Mouse (Mus musculus) hematopoietic stem cell, adult 5-6 weeks (primary cell): ENCODE data around the gene Setx. TPM values are rescaled to one million over a fixed set of nuclear protein-coding genes. Genes with fewer than 3 reads are reported as not detected.
"Not testable (repeated sequence)": the region's sequence is repeated elsewhere in the genome, so short reads cannot be mapped to it uniquely, and the experiment has no call there.

ENCODE experiments used
- ATAC-seq, 2 experiments: fragments of 125-278 bp in 1 of 2; replicated peaks in 1 of 2; 2 replicates each; pipeline ENCODE4 v1.8.0; 2016 to 2017; ENCODE audit warnings: inconsistent platforms in 2 of 2, mild to moderate bottlenecking in 2 of 2, moderate number of reproducible peaks in 2 of 2, low read depth in 1 of 2, moderate TSS enrichment in 1 of 2; ENCODE audit not compliant: low FRiP score in 2 of 2, poor library complexity in 2 of 2, severe bottlenecking in 2 of 2, insufficient read depth in 1 of 2, low TSS enrichment in 1 of 2
- total RNA-seq: library from RNA; stranded (forward); fragments of 172-1452, 232-1000 nt; gene quantifications from 2 replicates; pipeline ENCODE4 v1.2.3, GENCODE M21; 2017

Setx gene
- total RNA-seq: 108 and 115 TPM in 2 replicates

- no peak for ATAC-seq
Measured at GRCm38 (mm10) chr2:29123907-29124569, at the start of gene Setx. Setx (plus strand) TSS chr2:29124181.

- ATAC-seq: no peak
Measured at GRCm38 (mm10) chr2:29074676-29075075, 49.3 kb upstream of the Setx start.

DNA sequence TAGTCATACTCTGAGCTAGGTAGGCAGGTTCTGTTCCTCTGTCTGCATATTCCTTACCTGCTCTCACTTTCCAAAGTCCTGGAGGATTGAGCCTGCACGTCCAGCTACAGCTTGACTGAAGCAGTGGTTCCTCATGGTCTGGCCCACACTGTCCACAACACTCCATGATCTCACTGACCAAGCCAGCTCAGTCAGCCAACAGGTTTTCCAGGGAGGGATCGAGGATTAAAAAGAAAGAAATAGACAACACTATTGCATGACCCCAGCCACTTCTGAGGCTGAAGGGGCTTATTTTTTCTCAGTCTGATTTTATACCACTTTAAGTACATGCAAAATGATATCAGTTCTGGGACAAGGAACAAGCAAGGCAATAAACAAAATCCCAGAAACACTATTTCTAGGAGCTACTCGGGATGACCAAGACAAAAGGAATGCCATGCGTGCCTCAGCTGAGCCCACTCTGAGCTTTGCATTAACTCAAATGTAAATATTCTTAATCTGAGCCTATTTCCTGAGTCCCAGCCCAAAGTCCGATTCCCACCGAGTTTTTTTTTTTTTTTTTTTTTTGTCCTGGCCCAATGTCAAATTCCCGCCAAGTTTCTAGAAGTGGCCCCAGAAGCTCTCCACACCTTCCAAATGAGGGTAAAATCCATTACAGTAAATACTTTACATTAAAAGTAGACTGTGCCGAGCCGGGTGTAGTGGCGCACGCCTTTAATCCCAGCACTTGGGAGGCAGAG lies 48.5 kb upstream of the Setx start:
- no peak for ATAC-seq

- ATAC-seq: no peak
Measured at GRCm38 (mm10) chr2:29076226-29076625, 47.8 kb upstream of the Setx start.

DNA sequence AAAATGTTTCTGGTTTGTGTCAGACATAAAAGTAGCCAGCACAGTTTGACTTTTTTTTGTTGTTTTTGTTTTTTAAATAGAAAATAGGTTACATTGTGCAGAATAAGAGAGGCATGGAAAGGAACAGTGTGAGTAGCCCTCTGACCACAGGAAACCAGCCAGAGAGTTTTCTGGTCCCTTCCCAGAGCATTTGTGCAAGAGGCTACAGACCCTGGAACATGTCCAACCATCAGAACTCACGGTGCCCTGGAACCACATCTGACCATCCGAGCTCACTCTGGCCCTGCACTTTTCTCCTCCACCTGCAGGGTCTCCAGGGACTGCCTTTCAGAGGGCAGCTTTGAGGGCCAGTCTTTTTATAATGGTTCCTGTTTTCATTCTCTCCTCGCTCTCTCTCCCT lies 42.0 kb upstream of the Setx start:
- no peak for ATAC-seq

GRCm38 (mm10) chr2:29086026-29086425 lies 38.0 kb upstream of the Setx start:
- no peak for ATAC-seq

DNA sequence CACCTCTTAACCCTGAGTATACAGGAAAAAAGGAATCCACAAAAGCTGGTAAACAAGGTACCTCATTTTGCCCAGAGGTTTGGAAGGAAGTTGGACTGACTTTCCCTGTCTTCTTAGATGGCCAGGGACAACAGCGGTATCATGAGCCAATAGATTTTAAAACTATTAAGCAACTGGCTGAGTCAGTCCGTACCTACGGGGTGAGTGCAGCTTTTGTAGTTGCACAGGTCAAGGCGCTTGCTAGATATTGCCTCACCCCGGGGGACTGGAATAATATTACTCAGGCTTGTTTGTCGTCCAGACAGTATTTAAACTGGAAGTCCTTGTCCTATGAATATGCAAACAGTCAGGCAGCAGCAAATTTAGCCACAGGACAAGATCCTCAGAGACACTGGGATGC lies 34.7 kb upstream of the Setx start:
- ATAC-seq: not testable (repeated sequence)

- no peak for ATAC-seq
Measured at GRCm38 (mm10) chr2:29095674-29096073, 28.3 kb upstream of the Setx start.

DNA sequence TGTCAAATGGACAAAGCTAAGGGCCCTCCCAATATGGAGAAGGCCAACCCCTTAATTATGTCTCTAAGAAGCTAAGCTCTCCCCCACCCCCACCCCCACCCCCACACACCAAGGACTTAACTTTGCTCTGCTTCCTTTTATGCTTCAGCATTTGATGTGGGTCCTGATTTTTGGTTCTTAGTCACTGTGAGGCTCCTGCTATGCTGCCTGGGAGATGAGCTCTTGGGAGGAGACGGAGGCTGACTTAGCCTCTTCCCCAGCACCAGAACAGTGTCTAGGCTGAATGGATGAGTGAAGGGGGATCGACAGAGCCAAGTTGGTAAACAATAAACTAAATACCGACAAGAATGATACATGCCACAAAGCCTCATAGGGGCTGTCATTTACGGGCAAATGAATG lies 27.2 kb upstream of the Setx start:
- no peak for ATAC-seq

- no peak for ATAC-seq
Measured at GRCm38 (mm10) chr2:29097465-29097864, 26.5 kb upstream of the Setx start.

DNA sequence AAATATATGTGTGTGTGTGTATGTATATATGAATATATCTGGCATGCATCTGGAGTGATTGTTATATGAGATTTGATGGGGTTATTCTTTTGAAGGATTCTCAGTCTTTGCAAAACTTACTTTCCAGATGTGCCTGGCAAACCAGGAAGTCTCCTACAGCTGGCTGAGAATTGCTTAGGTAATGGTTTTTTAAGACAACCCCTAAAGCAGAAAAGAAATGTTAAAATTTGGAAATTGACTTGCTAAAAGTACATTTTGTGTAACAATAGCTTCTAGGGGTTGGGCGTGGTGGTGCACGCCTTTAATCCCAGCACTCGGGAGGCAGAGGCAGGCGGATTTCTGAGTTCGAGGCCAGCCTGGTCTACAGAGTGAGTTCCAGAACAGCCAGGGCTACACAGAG lies 26.0 kb upstream of the Setx start:
- ATAC-seq: not testable (repeated sequence)

DNA sequence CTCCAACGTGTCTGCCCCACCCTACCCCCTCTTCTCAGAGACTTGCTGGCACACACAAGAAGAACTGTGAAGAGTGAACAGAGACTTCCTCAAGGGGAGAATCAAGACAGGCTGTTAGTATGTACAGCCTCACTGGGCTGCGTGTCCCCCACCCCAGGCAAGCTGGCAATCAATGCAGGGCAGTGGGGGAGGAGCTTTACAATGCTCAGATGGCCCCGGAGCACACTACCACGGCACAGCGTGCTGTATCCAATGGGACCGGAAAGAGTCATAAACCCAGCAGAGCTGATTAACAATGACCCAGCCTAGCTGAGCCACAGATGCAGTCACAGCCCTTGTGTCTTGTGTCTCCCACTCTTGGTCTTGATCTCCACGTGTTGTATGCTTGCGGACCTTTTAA lies 25.2 kb upstream of the Setx start:
- ATAC-seq: no peak

DNA sequence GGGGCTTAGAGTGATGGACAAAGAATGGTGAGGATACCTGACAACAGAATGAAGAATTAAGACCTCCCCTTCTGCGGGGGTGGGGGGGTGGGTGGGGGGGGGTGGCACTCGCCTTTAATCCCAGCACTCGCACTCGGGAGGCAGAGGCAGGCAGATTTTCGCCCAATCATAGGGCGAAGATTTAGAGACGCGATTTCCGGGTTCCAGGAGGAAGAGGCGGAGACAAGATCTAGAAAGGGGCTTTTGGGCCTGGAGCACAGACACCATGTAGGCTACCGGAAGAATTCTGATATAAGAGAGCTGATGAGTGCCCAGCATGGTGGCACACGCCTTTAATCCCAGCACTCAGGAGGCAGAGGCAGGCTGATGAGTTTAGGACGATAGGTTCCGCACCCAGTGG lies 24.3 kb upstream of the Setx start:
- no peak for ATAC-seq

GRCm38 (mm10) chr2:29100822-29101534 lies 23.0 kb upstream of the Setx start:
- ATAC-seq: no peak

GRCm38 (mm10) chr2:29102416-29103377 lies 21.3 kb upstream of the Setx start:
- ATAC-seq: not testable (repeated sequence)

GRCm38 (mm10) chr2:29120969-29121368 lies 3.0 kb upstream of the Setx start:
- ATAC-seq: no peak

- ATAC-seq: no peak
Measured at GRCm38 (mm10) chr2:29122446-29122845, 1.5 kb upstream of the Setx start.
